Mouse (Mus musculus): ENCODE results near the gene Bbs12. TPM values are rescaled to one million over a fixed set of nuclear protein-coding genes. Genes with fewer than 3 reads are reported as not detected.

Gene Bbs12
- polyA plus RNA-seq, 1 experiment from 2014 or later = 3.9 TPM

DNA sequence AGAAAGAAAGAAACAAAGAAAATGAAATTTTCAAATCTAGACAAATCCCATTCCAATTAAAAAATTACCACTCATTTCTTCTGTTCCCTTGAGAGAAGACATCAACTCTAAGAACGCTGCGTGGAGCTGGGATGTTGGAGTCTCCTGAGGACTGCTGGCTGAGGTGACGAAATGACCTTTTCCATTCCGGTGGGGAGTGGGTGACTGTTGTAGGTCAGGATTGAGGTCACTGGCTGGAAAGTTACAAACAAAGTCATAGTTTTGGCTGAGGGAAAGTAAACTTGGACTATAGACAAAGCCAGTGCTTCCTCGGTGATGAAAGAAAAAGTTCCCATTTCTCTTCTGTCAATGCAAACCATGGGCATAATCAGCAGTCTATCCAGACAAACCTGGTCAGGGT, 30.5 kb downstream of the Bbs12 start:
- Histone ChIP-seq H3K4me1 (ENCODE audit: control insufficient read depth, insufficient read depth, low read length) (peaks cover 4% of the 10 kb centered on the region; the same call in 1 of the 2 replicates), H3K27me3 (replicated peaks; ENCODE audit: control insufficient read depth, insufficient read depth, low read length) (0 out of 2 replicates have a peak, but pooled peaks cover 3% of the 10 kb centered on the region), H3K4me2 (ENCODE audit: low read depth, low read length) (no peak overlapping the region), H3K36me3 (ENCODE audit: control insufficient read depth, insufficient read depth, low read length) (no peaks in the 10 kb centered on the region), H3K4me3 (ENCODE audit: low read length) (no peak overlapping the region), H3K9ac (ENCODE audit: low read depth, low read length) (no peak overlapping the region), H3K27ac (ENCODE audit: low read length) (no peak overlapping the region), H3K9me3 (ENCODE audit: control insufficient read depth, low read length) (no peaks in the 10 kb centered on the region)
- no peak for ATAC-seq
- 53% methylated on average over 5 of the region's 5 CpGs for WGBS

DNA sequence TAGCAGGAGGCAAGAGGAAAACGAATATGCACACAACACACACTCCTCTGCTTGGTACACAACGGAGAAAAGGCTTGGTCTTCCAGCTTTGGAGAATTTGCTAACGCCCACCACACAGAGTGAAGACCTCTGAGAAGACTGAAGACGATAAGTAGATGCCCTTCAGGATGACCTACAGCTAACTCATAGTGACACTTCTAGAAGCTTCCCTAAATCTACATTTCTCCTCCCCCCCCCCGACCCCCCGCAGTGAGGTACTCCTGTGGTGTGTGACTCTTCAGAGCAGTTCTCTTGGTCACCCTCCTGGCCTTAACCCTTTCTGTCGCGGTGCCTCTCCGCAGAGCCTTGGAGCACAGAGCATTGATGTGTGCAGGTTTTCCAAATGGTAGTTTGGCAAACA, 35.3 kb downstream of the Bbs12 start:
- Histone ChIP-seq H3K27ac (ENCODE audit: low read length) (no peak overlapping the region), H3K27me3 (replicated peaks; ENCODE audit: control insufficient read depth, insufficient read depth, low read length) (peaks cover 19% of the 10 kb centered on the region; the same call in 1 of the 2 replicates), H3K4me3 (ENCODE audit: low read length) (peak overlapping the region; percentile 72), H3K9me3 (ENCODE audit: control insufficient read depth, low read length) (no peaks in the 10 kb centered on the region), H3K4me2 (ENCODE audit: low read depth, low read length) (peak overlapping the region; percentile 97), H3K4me1 (ENCODE audit: control insufficient read depth, insufficient read depth, low read length) (peaks cover 12% of the 10 kb centered on the region), H3K36me3 (ENCODE audit: control insufficient read depth, insufficient read depth, low read length) (no peaks in the 10 kb centered on the region), H3K9ac (ENCODE audit: low read depth, low read length) (peak overlapping the region; percentile 79; the same call in 1 of the 2 replicates)
- ATAC-seq = peak; percentile 8; the same call in 1 of the 2 replicates
- WGBS = 36% methylated on average over 9 of the region's 9 CpGs

DNA sequence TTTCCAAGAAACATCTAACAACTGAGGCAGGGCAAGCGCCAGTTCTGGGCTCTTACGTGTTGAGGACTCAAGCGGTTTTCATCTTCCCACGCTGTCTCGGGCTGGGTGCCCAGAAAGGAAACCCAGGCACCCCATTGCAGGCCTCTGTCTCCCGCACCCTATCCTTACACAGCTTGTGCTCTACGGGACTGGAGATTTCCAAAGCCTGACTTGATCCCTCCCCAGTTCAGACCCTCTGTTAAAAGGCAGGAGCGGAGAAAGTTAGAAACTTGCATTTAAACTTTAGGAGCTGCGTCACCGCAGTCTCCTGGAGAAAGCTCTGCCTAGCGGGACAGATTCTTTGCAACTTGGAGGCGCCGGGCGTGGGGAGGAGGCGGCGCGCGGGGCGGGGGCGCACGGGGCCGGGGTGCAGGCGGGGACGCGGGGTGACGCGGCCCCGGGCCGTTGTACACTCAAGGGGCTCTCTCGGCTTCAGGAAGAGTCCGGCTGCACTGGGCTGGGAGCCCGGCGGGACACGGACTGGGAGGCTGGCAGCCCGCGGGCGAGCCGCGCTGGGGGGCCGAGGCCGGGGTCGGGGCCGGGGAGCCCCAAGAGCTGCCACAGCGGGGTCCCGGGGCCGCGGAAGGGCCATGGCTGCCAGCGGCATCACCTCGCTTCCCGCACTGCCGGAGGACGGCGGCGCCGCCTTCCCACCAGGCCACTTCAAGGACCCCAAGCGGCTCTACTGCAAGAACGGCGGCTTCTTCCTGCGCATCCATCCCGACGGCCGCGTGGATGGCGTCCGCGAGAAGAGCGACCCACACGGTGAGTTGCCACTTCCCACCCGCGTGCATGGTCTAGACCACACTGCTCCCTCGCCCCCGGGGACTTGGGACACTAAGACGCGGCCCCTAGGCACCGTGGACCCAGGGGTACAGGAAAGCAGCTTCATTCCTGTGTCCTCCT, 36.1 kb downstream of the Bbs12 start, which contains the start of gene Fgf2:
Gene Fgf2, plus strand, starts transcription at position 126 of the 945 bp plus-strand sequence.
- H3K4me2 ChIP-seq (ENCODE audit: low read depth, low read length) = peak within 1 kb of the TSS; percentile 97
- peaks cover 12% of the 10 kb centered on the region for H3K4me1 ChIP-seq (ENCODE audit: control insufficient read depth, insufficient read depth, low read length)
- H3K9me3 ChIP-seq (ENCODE audit: control insufficient read depth, low read length) = no peaks in the 10 kb centered on the region
- H3K27ac ChIP-seq (ENCODE audit: low read length) = no peak within 1 kb of the TSS
- peak; percentile 76 for ATAC-seq
- peak within 1 kb of the TSS; percentile 79 for H3K9ac ChIP-seq (ENCODE audit: low read depth, low read length)
- 1% methylated on average over 74 of the region's 75 CpGs for WGBS
- no peaks in the 10 kb centered on the region for H3K36me3 ChIP-seq (ENCODE audit: control insufficient read depth, insufficient read depth, low read length)
- peaks cover 19% of the 10 kb centered on the region; the same call in 1 of the 2 replicates for H3K27me3 ChIP-seq (replicated peaks; ENCODE audit: control insufficient read depth, insufficient read depth, low read length)
- H3K4me3 ChIP-seq (ENCODE audit: low read length) = peak within 1 kb of the TSS; percentile 72

- peaks cover 19% of the 10 kb centered on the region; the same call in 1 of the 2 replicates for H3K27me3 ChIP-seq (replicated peaks; ENCODE audit: control insufficient read depth, insufficient read depth, low read length)
- H3K9me3 ChIP-seq (ENCODE audit: control insufficient read depth, low read length) = no peaks in the 10 kb centered on the region
- H3K9ac ChIP-seq (ENCODE audit: low read depth, low read length) = peak overlapping the region; percentile 79
- H3K27ac ChIP-seq (ENCODE audit: low read length) = no peak overlapping the region
- H3K4me2 ChIP-seq (ENCODE audit: low read depth, low read length) = peak overlapping the region; percentile 97
- no peak for ATAC-seq
- peaks cover 12% of the 10 kb centered on the region for H3K4me1 ChIP-seq (ENCODE audit: control insufficient read depth, insufficient read depth, low read length)
- 13% methylated on average over 8 of the region's 8 CpGs for whole genome bisulfite sequencing
- peak overlapping the region; percentile 72 for H3K4me3 ChIP-seq (ENCODE audit: low read length)
- no peaks in the 10 kb centered on the region for H3K36me3 ChIP-seq (ENCODE audit: control insufficient read depth, insufficient read depth, low read length)
These were observed 36.8 kb downstream of the Bbs12 start for GRCm38 (mm10) chr3:37349166-37349548.

- no peak overlapping the region for H3K27ac ChIP-seq (ENCODE audit: low read length)
- peaks cover 12% of the 10 kb centered on the region for H3K4me1 ChIP-seq (ENCODE audit: control insufficient read depth, insufficient read depth, low read length)
- H3K36me3 ChIP-seq (ENCODE audit: control insufficient read depth, insufficient read depth, low read length) = no peaks in the 10 kb centered on the region
- no peak for ATAC-seq
- H3K4me3 ChIP-seq (ENCODE audit: low read length) = no peak overlapping the region
- H3K9ac ChIP-seq (ENCODE audit: low read depth, low read length) = no peak overlapping the region
- H3K9me3 ChIP-seq (ENCODE audit: control insufficient read depth, low read length) = no peaks in the 10 kb centered on the region
- 68% methylated on average over 7 of the region's 7 CpGs for WGBS
- peaks cover 19% of the 10 kb centered on the region; the same call in 1 of the 2 replicates for H3K27me3 ChIP-seq (replicated peaks; ENCODE audit: control insufficient read depth, insufficient read depth, low read length)
- no peak overlapping the region for H3K4me2 ChIP-seq (ENCODE audit: low read depth, low read length)
These were observed 38.0 kb downstream of the Bbs12 start for GRCm38 (mm10) chr3:37350386-37350785.

DNA sequence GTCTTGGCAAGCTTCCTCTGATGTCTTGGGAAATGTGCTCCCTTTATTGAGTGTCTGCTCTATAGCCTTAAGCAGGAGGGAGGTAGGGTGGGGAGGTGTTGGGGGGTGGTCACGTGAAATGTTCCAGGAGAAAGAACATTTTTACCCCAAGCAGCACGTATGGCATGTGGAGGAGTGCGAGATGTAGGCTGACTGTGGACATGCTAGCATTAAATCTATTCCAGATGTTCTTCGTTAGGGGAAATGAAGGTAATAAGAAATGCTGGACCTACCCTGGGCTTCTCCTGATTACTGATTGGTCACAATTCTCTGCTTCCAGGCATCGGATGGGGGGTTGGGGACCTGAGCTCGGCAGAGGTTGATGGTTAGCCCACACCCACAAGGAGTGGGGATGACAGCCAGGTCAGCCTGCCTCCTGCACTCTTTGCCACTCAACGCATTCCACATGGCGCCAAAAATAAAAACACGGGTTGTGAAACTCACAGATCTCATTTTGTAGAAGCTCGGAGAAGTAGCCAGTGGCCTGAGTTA, 41.7 kb downstream of the Bbs12 start:
- no peak overlapping the region for H3K4me3 ChIP-seq (ENCODE audit: low read length)
- no peak overlapping the region for H3K4me2 ChIP-seq (ENCODE audit: low read depth, low read length)
- WGBS = 81% methylated on average over 10 of the region's 10 CpGs
- H3K9me3 ChIP-seq (ENCODE audit: control insufficient read depth, low read length) = no peaks in the 10 kb centered on the region
- H3K4me1 ChIP-seq (ENCODE audit: control insufficient read depth, insufficient read depth, low read length) = peaks cover under 1% of the 10 kb centered on the region; the same call in 1 of the 2 replicates
- H3K36me3 ChIP-seq (ENCODE audit: control insufficient read depth, insufficient read depth, low read length) = no peaks in the 10 kb centered on the region
- H3K27ac ChIP-seq (ENCODE audit: low read length) = no peak overlapping the region
- H3K27me3 ChIP-seq (replicated peaks; ENCODE audit: control insufficient read depth, insufficient read depth, low read length) = peaks cover 5% of the 10 kb centered on the region; the same call in 1 of the 2 replicates
- no peak overlapping the region for H3K9ac ChIP-seq (ENCODE audit: low read depth, low read length)
- no peak for ATAC-seq

- 73% methylated on average over 1 of the region's 1 CpGs for WGBS
- no peaks in the 10 kb centered on the region for H3K36me3 ChIP-seq (ENCODE audit: control insufficient read depth, insufficient read depth, low read length)
- no peak overlapping the region for H3K9ac ChIP-seq (ENCODE audit: low read depth, low read length)
These were observed 42.4 kb downstream of the Bbs12 start for GRCm38 (mm10) chr3:37354737-37355136.

GRCm38 (mm10) chr3:37360729-37361128, 48.4 kb downstream of the Bbs12 start:
- ATAC-seq = no peak
- H3K4me3 ChIP-seq (ENCODE audit: low read length) = no peak overlapping the region
- H3K27me3 ChIP-seq (replicated peaks; ENCODE audit: control insufficient read depth, insufficient read depth, low read length) = no peaks in the 10 kb centered on the region
- no peak overlapping the region; the same call in 1 of the 2 replicates for H3K27ac ChIP-seq (ENCODE audit: low read length)
- no peaks in the 10 kb centered on the region for H3K36me3 ChIP-seq (ENCODE audit: control insufficient read depth, insufficient read depth, low read length)
- H3K4me2 ChIP-seq (ENCODE audit: low read depth, low read length) = no peak overlapping the region
- 67% methylated on average over 9 of the region's 9 CpGs for WGBS
- H3K4me1 ChIP-seq (ENCODE audit: control insufficient read depth, insufficient read depth, low read length) = 0 out of 2 replicates have a peak, but pooled peaks cover 3% of the 10 kb centered on the region
- no peak overlapping the region for H3K9ac ChIP-seq (ENCODE audit: low read depth, low read length)
- no peaks in the 10 kb centered on the region for H3K9me3 ChIP-seq (ENCODE audit: control insufficient read depth, low read length)

More at GRCm38 (mm10) chr3:37354737-37355136, 42.4 kb downstream of the Bbs12 start:
- Histone ChIP-seq H3K4me3 (ENCODE audit: low read length) (no peak overlapping the region), H3K27me3 (replicated peaks; ENCODE audit: control insufficient read depth, insufficient read depth, low read length) (0 out of 2 replicates have a peak, but pooled peaks cover 2% of the 10 kb centered on the region), H3K27ac (ENCODE audit: low read length) (no peak overlapping the region), H3K4me1 (ENCODE audit: control insufficient read depth, insufficient read depth, low read length) (no peaks in the 10 kb centered on the region), H3K4me2 (ENCODE audit: low read depth, low read length) (no peak overlapping the region), H3K9me3 (ENCODE audit: control insufficient read depth, low read length) (no peaks in the 10 kb centered on the region)
- no peak for ATAC-seq

DNA sequence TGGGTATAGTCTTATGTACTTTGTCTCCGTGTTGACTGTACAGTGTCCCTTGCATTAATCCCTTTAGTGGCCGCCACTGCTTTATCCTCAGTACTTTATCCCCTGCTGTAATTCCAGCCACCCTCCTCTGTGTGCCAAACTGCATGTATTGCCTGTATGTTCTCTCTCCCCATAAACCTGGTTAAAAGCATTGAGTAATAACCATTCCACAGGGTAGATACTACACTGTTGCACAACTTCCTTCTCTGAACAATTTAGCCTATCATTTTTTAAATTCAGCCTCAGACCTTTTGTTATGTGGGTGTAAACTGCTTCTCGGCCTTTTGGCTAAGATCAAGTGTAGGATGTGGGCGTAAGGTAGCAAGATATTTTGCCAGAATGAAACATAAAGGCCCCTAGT, 52.8 kb downstream of the Bbs12 start:
- H3K36me3 ChIP-seq (ENCODE audit: control insufficient read depth, insufficient read depth, low read length) = no peaks in the 10 kb centered on the region
- peaks cover 11% of the 10 kb centered on the region for H3K4me1 ChIP-seq (ENCODE audit: control insufficient read depth, insufficient read depth, low read length)
- H3K27ac ChIP-seq (ENCODE audit: low read length) = no peak overlapping the region
- ATAC-seq = peak; percentile 29; the same call in 1 of the 2 replicates
- H3K9ac ChIP-seq (ENCODE audit: low read depth, low read length) = no peak overlapping the region
- no peaks in the 10 kb centered on the region for H3K9me3 ChIP-seq (ENCODE audit: control insufficient read depth, low read length)
- no peak overlapping the region for H3K4me2 ChIP-seq (ENCODE audit: low read depth, low read length)
- no peak overlapping the region for H3K4me3 ChIP-seq (ENCODE audit: low read length)
- 85% methylated on average over 4 of the region's 4 CpGs for WGBS
- H3K27me3 ChIP-seq (replicated peaks; ENCODE audit: control insufficient read depth, insufficient read depth, low read length) = no peaks in the 10 kb centered on the region
